Mouse (Mus musculus): ENCODE results near the gene Plekha4. TPM values are rescaled to one million over a fixed set of nuclear protein-coding genes. Genes with fewer than 3 reads are reported as not detected.

The Plekha4 gene
- total and polyA plus RNA-seq, 2 experiments from 2014 or later, result 2.1 to 2.8 TPM

- Histone ChIP-seq H3K27me3 (ENCODE audit: insufficient read depth, low read length) (no peaks in the 10 kb centered on the region), H3K4me3 (ENCODE audit: low read length) (no peak overlapping the region), H3K4me2 (ENCODE audit: low read depth, low read length) (no peak overlapping the region), H3K9ac (replicated peaks; ENCODE audit: low read length) (no peak overlapping the region), H3K4me1 (ENCODE audit: insufficient read depth, low read length) (no peaks in the 10 kb centered on the region), H3K36me3 (ENCODE audit: insufficient read depth, low read length) (no peaks in the 10 kb centered on the region), H3K27ac (no peak overlapping the region), H3K9me3 (ENCODE audit: low read length) (no peaks in the 10 kb centered on the region)
- no peak for DNase-seq (ENCODE audit: low spot score)
- ATAC-seq, result no peak
- no peak for TF ChIP-seq CTCF (IDR thresholded peaks at IDR 0.05; ENCODE audit: low read depth)
- 71% methylated on average over 7 of the region's 7 CpGs for WGBS
Observed at GRCm38 (mm10) chr7:45591880-45592279, 65.8 kb downstream of the Plekha4 start.

- no peaks in the 10 kb centered on the region for H3K9me3 ChIP-seq (ENCODE audit: low read length)
- no peak for ATAC-seq
- no peak overlapping the region for H3K4me3 ChIP-seq (ENCODE audit: low read length)
- H3K27me3 ChIP-seq (ENCODE audit: insufficient read depth, low read length), result no peaks in the 10 kb centered on the region
- H3K27ac ChIP-seq, result no peak overlapping the region
- H3K4me1 ChIP-seq (ENCODE audit: insufficient read depth, low read length), result no peaks in the 10 kb centered on the region
- H3K36me3 ChIP-seq (ENCODE audit: insufficient read depth, low read length), result no peaks in the 10 kb centered on the region
- no peak overlapping the region for H3K9ac ChIP-seq (replicated peaks; ENCODE audit: low read length)
- peak; percentile 82 for DNase-seq (ENCODE audit: low spot score)
- no peak overlapping the region for H3K4me2 ChIP-seq (ENCODE audit: low read depth, low read length)
- 24% methylated on average over 10 of the region's 10 CpGs for WGBS
- TF ChIP-seq CTCF (IDR thresholded peaks at IDR 0.05; ENCODE audit: low read depth), result peak; percentile 91
Observed at GRCm38 (mm10) chr7:45593118-45593815, 67.1 kb downstream of the Plekha4 start.

GRCm38 (mm10) chr7:45595176-45595575 lies 69.0 kb downstream of the Plekha4 start:
- Histone ChIP-seq H3K9me3 (ENCODE audit: low read length) (no peaks in the 10 kb centered on the region), H3K4me2 (ENCODE audit: low read depth, low read length) (no peak overlapping the region), H3K27ac (no peak overlapping the region), H3K4me3 (ENCODE audit: low read length) (no peak overlapping the region), H3K4me1 (ENCODE audit: insufficient read depth, low read length) (no peaks in the 10 kb centered on the region), H3K9ac (replicated peaks; ENCODE audit: low read length) (no peak overlapping the region), H3K36me3 (ENCODE audit: insufficient read depth, low read length) (no peaks in the 10 kb centered on the region), H3K27me3 (ENCODE audit: insufficient read depth, low read length) (no peaks in the 10 kb centered on the region)
- no peak for TF ChIP-seq CTCF (IDR thresholded peaks at IDR 0.05; ENCODE audit: low read depth)
- no peak for ATAC-seq
- 82% methylated on average over 4 of the region's 4 CpGs for WGBS
- DNase-seq (ENCODE audit: low spot score), result no peak

- WGBS, result 70% methylated on average over 1 of the region's 1 CpGs
- TF ChIP-seq CTCF (IDR thresholded peaks at IDR 0.05; ENCODE audit: low read depth), result no peak
- Histone ChIP-seq H3K27me3 (ENCODE audit: insufficient read depth, low read length) (no peaks in the 10 kb centered on the region), H3K9me3 (ENCODE audit: low read length) (no peaks in the 10 kb centered on the region), H3K4me1 (ENCODE audit: insufficient read depth, low read length) (no peaks in the 10 kb centered on the region), H3K36me3 (ENCODE audit: insufficient read depth, low read length) (no peaks in the 10 kb centered on the region), H3K4me3 (ENCODE audit: low read length) (no peak overlapping the region), H3K27ac (no peak overlapping the region), H3K9ac (replicated peaks; ENCODE audit: low read length) (no peak overlapping the region), H3K4me2 (ENCODE audit: low read depth, low read length) (no peak overlapping the region)
- no peak for ATAC-seq
- no peak for DNase-seq (ENCODE audit: low spot score)
Observed at GRCm38 (mm10) chr7:45596107-45596506, 70.0 kb downstream of the Plekha4 start.

GRCm38 (mm10) chr7:45597013-45597412 lies 70.9 kb downstream of the Plekha4 start:
- Histone ChIP-seq H3K27me3 (ENCODE audit: insufficient read depth, low read length) (no peaks in the 10 kb centered on the region), H3K4me3 (ENCODE audit: low read length) (no peak overlapping the region), H3K9ac (replicated peaks; ENCODE audit: low read length) (no peak overlapping the region), H3K4me1 (ENCODE audit: insufficient read depth, low read length) (no peaks in the 10 kb centered on the region), H3K4me2 (ENCODE audit: low read depth, low read length) (no peak overlapping the region), H3K36me3 (ENCODE audit: insufficient read depth, low read length) (no peaks in the 10 kb centered on the region), H3K27ac (no peak overlapping the region), H3K9me3 (ENCODE audit: low read length) (no peaks in the 10 kb centered on the region)
- DNase-seq (ENCODE audit: low spot score) (no peak), ATAC-seq (no peak)
- TF ChIP-seq CTCF (IDR thresholded peaks at IDR 0.05; ENCODE audit: low read depth), result no peak
- WGBS, result 91% methylated on average over 5 of the region's 5 CpGs

DNA sequence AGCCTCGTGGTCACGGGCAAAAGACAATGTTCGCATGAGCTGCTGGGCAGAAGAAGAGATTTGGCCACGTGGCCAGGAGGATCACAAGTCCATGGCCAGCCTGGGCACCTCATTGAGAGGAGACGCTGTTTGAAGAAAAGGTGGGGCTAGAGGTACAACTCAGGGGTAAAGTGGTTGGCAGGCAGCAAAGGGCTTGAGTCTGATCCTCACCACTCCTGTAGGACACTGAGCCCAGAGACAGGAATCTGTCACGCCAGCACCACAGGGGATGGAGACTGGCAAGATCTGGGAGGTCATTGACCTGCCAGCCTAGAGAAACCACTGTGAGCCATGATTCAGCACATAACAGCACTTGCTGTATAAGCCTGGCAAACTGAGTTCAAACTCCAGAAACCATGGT lies 71.4 kb downstream of the Plekha4 start:
- 74% methylated on average over 6 of the region's 6 CpGs for WGBS
- ATAC-seq (no peak), DNase-seq (ENCODE audit: low spot score) (no peak)
- Histone ChIP-seq H3K9me3 (ENCODE audit: low read length) (no peaks in the 10 kb centered on the region), H3K27me3 (ENCODE audit: insufficient read depth, low read length) (no peaks in the 10 kb centered on the region), H3K4me2 (ENCODE audit: low read depth, low read length) (no peak overlapping the region), H3K9ac (replicated peaks; ENCODE audit: low read length) (no peak overlapping the region), H3K27ac (no peak overlapping the region), H3K36me3 (ENCODE audit: insufficient read depth, low read length) (no peaks in the 10 kb centered on the region), H3K4me3 (ENCODE audit: low read length) (no peak overlapping the region), H3K4me1 (ENCODE audit: insufficient read depth, low read length) (no peaks in the 10 kb centered on the region)
- TF ChIP-seq CTCF (IDR thresholded peaks at IDR 0.05; ENCODE audit: low read depth), result no peak

Data from hindbrain, postnatal 0 days (tissue).